In the genomic region with DNA sequence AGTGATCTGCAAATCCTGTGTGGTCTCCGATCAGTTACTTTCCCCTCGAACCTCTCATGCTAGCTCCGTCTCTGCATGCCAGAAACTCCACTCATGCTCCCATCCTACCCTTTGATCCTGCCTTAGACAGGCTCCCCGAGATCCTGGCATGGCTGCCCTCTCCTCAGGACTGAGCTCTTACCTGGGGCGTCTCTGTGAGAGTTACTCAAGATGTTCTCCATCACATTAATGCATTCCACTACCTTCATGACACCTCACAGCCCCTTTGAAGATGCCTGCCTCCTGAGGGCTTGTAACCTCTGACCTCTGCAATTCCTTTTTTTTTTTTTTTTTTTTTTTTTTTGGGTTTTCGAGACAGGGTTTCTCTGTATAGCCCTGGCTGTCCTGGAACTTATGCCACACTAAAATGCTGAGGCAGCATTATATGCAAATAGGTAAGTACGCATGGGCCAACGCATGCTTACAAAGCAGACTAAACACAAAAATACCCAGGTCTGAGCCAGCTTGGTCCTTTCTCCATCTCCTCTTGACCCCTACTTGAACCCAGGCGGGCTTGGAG, we compare ENCODE assay signal across 10 mouse cellular contexts. TPM values are rescaled to one million over a fixed set of nuclear protein-coding genes. Genes with fewer than 3 reads are reported as not detected.
DNase-seq lines count a peak whose midpoint lies in the region; ATAC-seq and TF ChIP-seq lines count a peak whose summit lies in the region.
"Had no signal": no experiment of that assay in that cellular context is flagged by ENCODE, and none has a peak within 500 bp of the region (broad histone marks: within the 10 kb centered on the region; RNA-seq: fewer than 3 reads in every experiment).

No protein-coding gene starts in this region.

- H3K27ac ChIP-seq in gastrocnemius, adult 2 months, result peak overlapping the region; percentile 92
- peak overlapping the region; percentile 93 for H3K27ac ChIP-seq in lung, embryonic 14.5 days (ENCODE audit: low read depth)
- peak overlapping the region; percentile 90 for H3K27ac ChIP-seq in intestine, embryonic 14.5 days (ENCODE audit: low read depth)
- H3K27ac ChIP-seq in neural tube, embryonic 13.5 days (replicated peaks), result no peak overlapping the region
- no peak overlapping the region for H3K27ac ChIP-seq in thymus, adult 2 months (ENCODE audit: control insufficient read depth, insufficient read depth, low read length)
- H3K27ac ChIP-seq: macrophage had no signal

- no peaks in the 10 kb centered on the region for H3K9me3 ChIP-seq in lung, embryonic 14.5 days (ENCODE audit: low read depth, low read length)
- no peaks in the 10 kb centered on the region for H3K9me3 ChIP-seq in intestine, embryonic 14.5 days (ENCODE audit: control insufficient read depth, low read length)
- H3K9me3 ChIP-seq in neural tube, embryonic 13.5 days, result no peaks in the 10 kb centered on the region

- 21% methylated on average over 9 of the region's 9 CpGs for WGBS in lung, embryonic 14.5 days
- 15% methylated on average over 9 of the region's 9 CpGs for WGBS in intestine, embryonic 14.5 days
- 38% methylated on average over 9 of the region's 9 CpGs for WGBS in neural tube, embryonic 13.5 days
- 88% methylated on average over 9 of the region's 9 CpGs for WGBS in thymus, adult 2 months

- H3K27me3 ChIP-seq in lung, embryonic 14.5 days (ENCODE audit: insufficient read depth, low read length), result no peaks in the 10 kb centered on the region
- no peaks in the 10 kb centered on the region for H3K27me3 ChIP-seq in intestine, embryonic 14.5 days (replicated peaks; ENCODE audit: control insufficient read depth, insufficient read depth, low read length)
- peaks cover 44% of the 10 kb centered on the region for H3K27me3 ChIP-seq in neural tube, embryonic 13.5 days
- no peaks in the 10 kb centered on the region for H3K27me3 ChIP-seq in thymus, adult 2 months (ENCODE audit: control insufficient read depth, insufficient read depth, low read length)

- H3K4me2 ChIP-seq in lung, embryonic 14.5 days, result peak overlapping the region; percentile 92
- H3K4me2 ChIP-seq in intestine, embryonic 14.5 days (ENCODE audit: low read length), result peak overlapping the region; percentile 91
- H3K4me2 ChIP-seq in neural tube, embryonic 13.5 days, result peak overlapping the region; percentile 65

- intact Hi-C loops in gastrocnemius, adult 2 months (cut with DNase I), result no loop called here

- no peak overlapping the region; the same call in 1 of the 2 replicates for H3K4me3 ChIP-seq in gastrocnemius, adult 2 months
- peak overlapping the region; percentile 71 for H3K4me3 ChIP-seq in lung, embryonic 14.5 days (ENCODE audit: low read depth, low read length)
- peak overlapping the region; percentile 54; the same call in 1 of the 2 replicates for H3K4me3 ChIP-seq in intestine, embryonic 14.5 days (ENCODE audit: low read depth, low read length)
- H3K4me3 ChIP-seq in neural tube, embryonic 13.5 days, result no peak overlapping the region
- no peak overlapping the region for H3K4me3 ChIP-seq in thymus, adult 2 months (ENCODE audit: control insufficient read depth, insufficient read depth, low read length)

- no peak for TF ChIP-seq POLR2A in thymus, adult 2 months (IDR thresholded peaks at IDR 0.05; ENCODE audit: control insufficient read depth, extremely low read depth, insufficient read depth, low read length, poor library complexity)

- no peak for TF ChIP-seq CTCF in gastrocnemius, adult 2 months (IDR thresholded peaks at IDR 0.05)
- no peak for TF ChIP-seq CTCF in lung, embryonic 14.5 days (IDR thresholded peaks at IDR 0.05; ENCODE audit: low read depth)
- TF ChIP-seq CTCF in thymus, adult 2 months (IDR thresholded peaks at IDR 0.05; ENCODE audit: borderline replicate concordance, control insufficient read depth, extremely low read depth, insufficient read depth, low read length, poor library complexity), result no peak

- H3K36me3 ChIP-seq in lung, embryonic 14.5 days (ENCODE audit: insufficient read depth), result peaks cover 16% of the 10 kb centered on the region
- H3K36me3 ChIP-seq in intestine, embryonic 14.5 days (ENCODE audit: control insufficient read depth, insufficient read depth, low read length), result peaks cover 16% of the 10 kb centered on the region
- no peaks in the 10 kb centered on the region for H3K36me3 ChIP-seq in neural tube, embryonic 13.5 days
- H3K36me3 ChIP-seq in thymus, adult 2 months (ENCODE audit: control insufficient read depth, insufficient read depth, low read length), result no peaks in the 10 kb centered on the region

- peaks cover 10% of the 10 kb centered on the region for H3K4me1 ChIP-seq in lung, embryonic 14.5 days (ENCODE audit: insufficient read depth)
- peaks cover 33% of the 10 kb centered on the region for H3K4me1 ChIP-seq in intestine, embryonic 14.5 days (replicated peaks; ENCODE audit: control insufficient read depth, insufficient read depth, low read length)
- H3K4me1 ChIP-seq in neural tube, embryonic 13.5 days (replicated peaks), result peaks cover 27% of the 10 kb centered on the region
- H3K4me1 ChIP-seq in thymus, adult 2 months (replicated peaks; ENCODE audit: control insufficient read depth, insufficient read depth, low read length), result peaks cover 24% of the 10 kb centered on the region

- DNase-seq in gastrocnemius, adult 2 months, result no peak
- no peak for DNase-seq in gastrocnemius, adult 18-20 months (ENCODE audit: low spot score)
- DNase-seq in lung, embryonic 14.5 days, result no peak
- no peak for DNase-seq in lung, postnatal 14 days
- DNase-seq in intestine, embryonic 14.5 days (ENCODE audit: low spot score), result no peak
- DNase-seq in thymus, adult 2 months, result no peak

- 0 out of 2 replicates have a peak overlapping the region, but pooled peaks have one; percentile 17 for H3K9ac ChIP-seq in lung, embryonic 14.5 days
- peak overlapping the region; percentile 59; the same call in 1 of the 2 replicates for H3K9ac ChIP-seq in intestine, embryonic 14.5 days (ENCODE audit: low read length)
- 0 out of 2 replicates have a peak overlapping the region, but pooled peaks have one; percentile 34 for H3K9ac ChIP-seq in neural tube, embryonic 13.5 days

- no peak for ATAC-seq in lung, embryonic 14.5 days (ENCODE audit: insufficient read depth)
- no peak for ATAC-seq in intestine, embryonic 14.5 days (replicated peaks; ENCODE audit: low FRiP score, low TSS enrichment, low read depth)
- no peak for ATAC-seq in neural tube, embryonic 13.5 days (ENCODE audit: low read depth)
- ATAC-seq in frontal cortex, adult (ENCODE audit: low TSS enrichment), result no peak

RNA-seq across cellular contexts. Expression of a gene that starts 0.5 kb away (rescaled TPM):
- 1 to 10 TPM; 2.9 to 4.4 TPM for total RNA-seq in gastrocnemius, adult 2 months (2021)
- total RNA-seq in gastrocnemius, adult 18-20 months (2021), result 1 to 10 TPM; 2.1 to 3.3 TPM
- 92.6 and 97.8 TPM in 2 replicates for polyA plus RNA-seq in lung, embryonic 14.5 days (2014; fragmentation: Nextera tagmentation; extraction: Ambion mirVana)
- polyA plus RNA-seq in intestine, embryonic 14.5 days (2014; fragmentation: Nextera tagmentation; extraction: Ambion mirVana), result 61.0 and 63.2 TPM in 2 replicates
- 15.3 and 19.8 TPM in 2 replicates for polyA plus RNA-seq in neural tube, embryonic 13.5 days (2015; fragmentation: Nextera tagmentation; extraction: Ambion mirVana)
- polyA plus RNA-seq in thymus, adult 2 months (2012; rRNA removed), result 94.3 and 95.2 TPM in 2 replicates

RNA-seq across cellular contexts. Expression of a gene that starts 16.2 kb away (rescaled TPM):
- 1 to 10 TPM in 1 of 2 experiments, under 1 TPM in 1; 0.97 to 1.2 TPM for total RNA-seq in gastrocnemius, adult 2 months (2021)
- under 1 TPM; 0.62 to 0.83 TPM for total RNA-seq in gastrocnemius, adult 18-20 months (2021)
- 5.7 and 7.0 TPM in 2 replicates for polyA plus RNA-seq in lung, embryonic 14.5 days (2014; fragmentation: Nextera tagmentation; extraction: Ambion mirVana)
- polyA plus RNA-seq in intestine, embryonic 14.5 days (2014; fragmentation: Nextera tagmentation; extraction: Ambion mirVana), result 7.4 and 7.9 TPM in 2 replicates
- 0.89 and 2.0 TPM in 2 replicates for polyA plus RNA-seq in neural tube, embryonic 13.5 days (2015; fragmentation: Nextera tagmentation; extraction: Ambion mirVana)
- polyA plus RNA-seq in thymus, adult 2 months (2012; rRNA removed), result 0.75 and 1.2 TPM in 2 replicates
- total RNA-seq: common myeloid progenitor, adult 5-6 weeks had no signal

RNA-seq across cellular contexts. Expression of a gene that starts 43.3 kb away (rescaled TPM):
- total RNA-seq in gastrocnemius, adult 2 months (2021), result 100 to 1,000 TPM; 102 to 108 TPM
- total RNA-seq in gastrocnemius, adult 18-20 months (2021), result 100 to 1,000 TPM; 113 to 127 TPM
- 30.7 and 38.0 TPM in 2 replicates for polyA plus RNA-seq in lung, embryonic 14.5 days (2014; fragmentation: Nextera tagmentation; extraction: Ambion mirVana)
- 22.5 and 23.8 TPM in 2 replicates for polyA plus RNA-seq in intestine, embryonic 14.5 days (2014; fragmentation: Nextera tagmentation; extraction: Ambion mirVana)
- polyA plus RNA-seq in neural tube, embryonic 13.5 days (2015; fragmentation: Nextera tagmentation; extraction: Ambion mirVana), result 33.9 and 37.7 TPM in 2 replicates
- polyA plus RNA-seq in thymus, adult 2 months (2012; rRNA removed), result 36.5 and 43.1 TPM in 2 replicates

RNA-seq across cellular contexts. Expression of a gene that starts 50.6 kb away (rescaled TPM):
- 1 to 10 TPM; 7.3 to 7.4 TPM for total RNA-seq in gastrocnemius, adult 2 months (2021)
- 10 to 100 TPM in 1 of 2 experiments, 1 to 10 TPM in 1; 7.4 to 10.8 TPM for total RNA-seq in gastrocnemius, adult 18-20 months (2021)
- polyA plus RNA-seq in lung, embryonic 14.5 days (2014; fragmentation: Nextera tagmentation; extraction: Ambion mirVana), result 50.2 and 50.6 TPM in 2 replicates
- 55.6 and 58.5 TPM in 2 replicates for polyA plus RNA-seq in intestine, embryonic 14.5 days (2014; fragmentation: Nextera tagmentation; extraction: Ambion mirVana)
- 47.7 and 54.3 TPM in 2 replicates for polyA plus RNA-seq in neural tube, embryonic 13.5 days (2015; fragmentation: Nextera tagmentation; extraction: Ambion mirVana)
- 41.0 and 41.7 TPM in 2 replicates for polyA plus RNA-seq in thymus, adult 2 months (2012; rRNA removed)

RNA-seq across cellular contexts. Expression of a gene that starts 55.5 kb away (rescaled TPM):
- total RNA-seq in gastrocnemius, adult 2 months (2021), result 100 to 1,000 TPM; 102 to 108 TPM
- total RNA-seq in gastrocnemius, adult 18-20 months (2021), result 100 to 1,000 TPM in 1 of 2 experiments, 10 to 100 TPM in 1; 94.1 to 101 TPM
- polyA plus RNA-seq in lung, embryonic 14.5 days (2014; fragmentation: Nextera tagmentation; extraction: Ambion mirVana), result 262 and 268 TPM in 2 replicates
- 206 TPM in 2 replicates for polyA plus RNA-seq in intestine, embryonic 14.5 days (2014; fragmentation: Nextera tagmentation; extraction: Ambion mirVana)
- 143 and 165 TPM in 2 replicates for polyA plus RNA-seq in neural tube, embryonic 13.5 days (2015; fragmentation: Nextera tagmentation; extraction: Ambion mirVana)
- 91.8 and 101 TPM in 2 replicates for polyA plus RNA-seq in thymus, adult 2 months (2012; rRNA removed)

Comparison
In these comparisons a context has a peak if more than half of its experiments do, and no peak if none do; other contexts are left out.
1. H3K27ac ChIP-seq: peak in gastrocnemius, adult 2 months (single experiment), lung, embryonic 14.5 days (single experiment) and intestine, embryonic 14.5 days (single experiment); none in neural tube, embryonic 13.5 days (single experiment) and thymus, adult 2 months (single experiment).
2. H3K4me3 ChIP-seq: peak in lung, embryonic 14.5 days (single experiment) and intestine, embryonic 14.5 days (single experiment); none in gastrocnemius, adult 2 months (single experiment), neural tube, embryonic 13.5 days (single experiment) and thymus, adult 2 months (single experiment).
3. Peak in every context shown above with its lines, with median percentiles within 50 percentile points of each other: H3K4me2 ChIP-seq and H3K9ac ChIP-seq.